Mouse (Mus musculus) MEL (cell line): Measurements from ENCODE around the gene Zic1. TPM values are rescaled to one million over a fixed set of nuclear protein-coding genes. Genes with fewer than 3 reads are reported as not detected.

ENCODE experiments used
- DNase-seq: peaks from one replicate; pipeline ENCODE4 v3.0.0; 2011; ENCODE audit warnings: low read depth, low spot score
- H3K27ac ChIP-seq: 2 replicates; pipeline ENCODE4 v1.5.1; 2012; ENCODE audit warnings: low read depth, mild to moderate bottlenecking, control low read depth, low read length, moderate library complexity; ENCODE audit not compliant: control insufficient read depth
- H3K27me3 ChIP-seq, 2 experiments: fragments of 150-350 bp in 1 of 2; sonication (generic) in 1 of 2; 2 replicates each; pipeline ENCODE4 v1.6.1; 2012; ENCODE audit warnings: low read length in 2 of 2, mild to moderate bottlenecking in 2 of 2, improper control_type of control experiment in 1 of 2, moderate library complexity in 1 of 2; ENCODE audit not compliant: insufficient read depth in 2 of 2, control insufficient read depth in 1 of 2
- H3K36me3 ChIP-seq, 2 experiments: 2 replicates each; pipeline ENCODE4 v1.6.1; 2012 to 2014; ENCODE audit warnings: low read length in 2 of 2, improper control_type of control experiment in 1 of 2, inconsistent platforms in 1 of 2, mild to moderate bottlenecking in 1 of 2; ENCODE audit not compliant: insufficient read depth in 2 of 2, control insufficient read depth in 1 of 2
- H3K4me1 ChIP-seq, 2 experiments: fragments of 150-350 bp in 1 of 2; sonication (generic) in 1 of 2; 2 replicates each; pipeline ENCODE4 v1.6.1; 2012; ENCODE audit warnings: low read length in 2 of 2, improper control_type of control experiment in 1 of 2, mild to moderate bottlenecking in 1 of 2; ENCODE audit not compliant: insufficient read depth in 2 of 2, control insufficient read depth in 1 of 2
- H3K4me3 ChIP-seq, 2 experiments: fragments of 150-350 bp in 1 of 2; sonication (generic) in 1 of 2; 2 replicates each; pipeline ENCODE4 v1.5.1; 2012; ENCODE audit warnings: low read depth in 2 of 2, low read length in 2 of 2, mild to moderate bottlenecking in 2 of 2, moderate library complexity in 2 of 2, control low read depth in 1 of 2, improper control_type of control experiment in 1 of 2; ENCODE audit not compliant: control insufficient read depth in 1 of 2, insufficient read depth in 1 of 2
- H3K79me2 ChIP-seq: 2 replicates; pipeline ENCODE4 v1.6.1; 2012; ENCODE audit warnings: mild to moderate bottlenecking, low read length, moderate library complexity; ENCODE audit not compliant: control insufficient read depth, poor library complexity, insufficient read depth
- H3K9ac ChIP-seq: 2 replicates; pipeline ENCODE4 v1.6.1; 2012; ENCODE audit warnings: low read depth, mild to moderate bottlenecking, control low read depth, low read length, moderate library complexity; ENCODE audit not compliant: control insufficient read depth, poor library complexity, severe bottlenecking
- H3K9me3 ChIP-seq: fragments of 150-350 bp; sonication (generic); replicated peaks from 2 replicates; pipeline ENCODE4 v1.6.1; 2012; ENCODE audit warnings: mild to moderate bottlenecking, low read length, improper control_type of control experiment, moderate library complexity; ENCODE audit not compliant: insufficient read depth
- BHLHE40 ChIP-seq: IDR thresholded peaks from 2 replicates; pipeline ENCODE4 v1.6.1; 2012; ENCODE audit warnings: low read depth, mild to moderate bottlenecking, inconsistent platforms, low read length, improper control_type of control experiment, borderline replicate concordance
- CHD1 ChIP-seq: IDR thresholded peaks from 2 replicates; pipeline ENCODE4 v1.6.1; 2012; ENCODE audit warnings: low read depth, mild to moderate bottlenecking, inconsistent platforms, low read length, improper control_type of control experiment
- E2F4 ChIP-seq: IDR thresholded peaks from 2 replicates; pipeline ENCODE4 v1.6.1; 2011; ENCODE audit warnings: low read depth, low read length, improper control_type of control experiment, borderline replicate concordance
- ELF1 ChIP-seq: IDR thresholded peaks from 2 replicates; pipeline ENCODE4 v1.6.1; 2014; ENCODE audit warnings: low read depth, mild to moderate bottlenecking, inconsistent platforms, low read length, improper control_type of control experiment, moderate library complexity
- ETS1 ChIP-seq: IDR thresholded peaks from 2 replicates; pipeline ENCODE4 v1.6.1; 2012; ENCODE audit warnings: low read depth, mild to moderate bottlenecking, inconsistent platforms, low read length, improper control_type of control experiment, moderate library complexity
- GABPA ChIP-seq: IDR thresholded peaks from 2 replicates; pipeline ENCODE4 v1.6.1; 2012; ENCODE audit warnings: low read depth, mild to moderate bottlenecking, inconsistent platforms, low read length, improper control_type of control experiment, moderate library complexity
- HCFC1 ChIP-seq: IDR thresholded peaks from 2 replicates; pipeline ENCODE4 v1.6.1; 2012; ENCODE audit warnings: low read depth, mild to moderate bottlenecking, inconsistent platforms, low read length, improper control_type of control experiment, moderate library complexity
- JUND ChIP-seq: IDR thresholded peaks from 2 replicates; pipeline ENCODE4 v1.6.1; 2011; ENCODE audit warnings: low read depth, mild to moderate bottlenecking, improper control_type of control experiment, low read length
- MEF2A ChIP-seq: IDR thresholded peaks from 2 replicates; pipeline ENCODE4 v1.6.1; 2014; ENCODE audit warnings: low read depth, mild to moderate bottlenecking, inconsistent platforms, low read length, improper control_type of control experiment; ENCODE audit not compliant: poor library complexity, insufficient replicate concordance, severe bottlenecking; ENCODE audit errors: extremely low read depth
- MXI1 ChIP-seq: IDR thresholded peaks from 2 replicates; pipeline ENCODE4 v1.6.1; 2011; ENCODE audit warnings: mild to moderate bottlenecking, low read depth, low read length, improper control_type of control experiment
- MYB ChIP-seq: IDR thresholded peaks from 2 replicates; pipeline ENCODE4 v1.6.1; 2011; ENCODE audit warnings: mild to moderate bottlenecking, low read depth, low read length, improper control_type of control experiment
- POLR2A ChIP-seq, 2 experiments: IDR thresholded peaks; 2 replicates each; pipeline ENCODE4 v1.6.1; 2011 to 2012; ENCODE audit warnings: low read length in 2 of 2, mild to moderate bottlenecking in 2 of 2, control low read depth in 1 of 2, improper control_type of control experiment in 1 of 2, low read depth in 1 of 2, moderate library complexity in 1 of 2; ENCODE audit not compliant: control insufficient read depth in 1 of 2, insufficient read depth in 1 of 2, poor library complexity in 1 of 2
- POLR2AphosphoS5 ChIP-seq: IDR thresholded peaks from 2 replicates; pipeline ENCODE4 v1.6.1; 2012; ENCODE audit warnings: low read depth, borderline replicate concordance, mild to moderate bottlenecking, inconsistent platforms, low read length, moderate library complexity, mixed read lengths
- RAD21 ChIP-seq: IDR thresholded peaks from 2 replicates; pipeline ENCODE4 v1.6.1; 2011; ENCODE audit warnings: mild to moderate bottlenecking, low read depth, low read length, improper control_type of control experiment
- RCOR1 ChIP-seq: IDR thresholded peaks from 2 replicates; pipeline ENCODE4 v1.6.1; 2012; ENCODE audit warnings: low read depth, mild to moderate bottlenecking, inconsistent platforms, low read length, improper control_type of control experiment
- TAL1 ChIP-seq: IDR thresholded peaks from 2 replicates; pipeline ENCODE4 v1.6.1; 2012; ENCODE audit warnings: mild to moderate bottlenecking, inconsistent platforms, low read length, moderate library complexity, mixed read lengths
- TCF12 ChIP-seq: IDR thresholded peaks from 2 replicates; pipeline ENCODE4 v1.6.1; 2014; ENCODE audit warnings: low read depth, mild to moderate bottlenecking, inconsistent platforms, low read length, improper control_type of control experiment, moderate library complexity
- UBTF ChIP-seq: IDR thresholded peaks from 2 replicates; pipeline ENCODE4 v1.6.1; 2012; ENCODE audit warnings: low read depth, mild to moderate bottlenecking, inconsistent platforms, low read length, improper control_type of control experiment, moderate library complexity, borderline replicate concordance; ENCODE audit not compliant: insufficient read depth
- USF2 ChIP-seq, 2 experiments: IDR thresholded peaks; 2 replicates each; pipeline ENCODE4 v1.6.1; 2011 to 2012; ENCODE audit warnings: improper control_type of control experiment in 2 of 2, low read length in 2 of 2, borderline replicate concordance in 1 of 2, inconsistent platforms in 1 of 2, low read depth in 1 of 2, mild to moderate bottlenecking in 1 of 2; ENCODE audit not compliant: insufficient read depth in 1 of 2
- ZC3H11A ChIP-seq: IDR thresholded peaks from 2 replicates; pipeline ENCODE4 v1.6.1; 2012; ENCODE audit warnings: low read depth, mild to moderate bottlenecking, inconsistent platforms, low read length, improper control_type of control experiment
- ZMIZ1 ChIP-seq: IDR thresholded peaks from 2 replicates; pipeline ENCODE4 v1.6.1; 2012; ENCODE audit warnings: low read depth, mild to moderate bottlenecking, inconsistent platforms, low read length, improper control_type of control experiment, moderate library complexity
- polyA plus RNA-seq, 2 experiments: library from polyadenylated mRNA; stranded (reverse) in 1 of 2; unstranded in 1 of 2; fragments of >175 nt in 1 of 2; fragments of >200 nt in 1 of 2; gene quantifications; 2 replicates each; pipeline versions ENCODE4 v1.2.1 to v1.2.4; 2012; ENCODE audit warnings: low replicate concordance in 2 of 2, low read depth in 1 of 2; ENCODE audit not compliant: insufficient read length in 2 of 2, insufficient read depth in 1 of 2, missing spikeins in 1 of 2
- total RNA-seq: library from RNA; depleted of rRNA; stranded (reverse); fragments of 300-350 nt; gene quantifications from 2 replicates; pipeline ENCODE4 v1.2.3, GENCODE M21; 2012

The Zic1 gene
- total and polyA plus RNA-seq, 3 experiments = not detected

DNA sequence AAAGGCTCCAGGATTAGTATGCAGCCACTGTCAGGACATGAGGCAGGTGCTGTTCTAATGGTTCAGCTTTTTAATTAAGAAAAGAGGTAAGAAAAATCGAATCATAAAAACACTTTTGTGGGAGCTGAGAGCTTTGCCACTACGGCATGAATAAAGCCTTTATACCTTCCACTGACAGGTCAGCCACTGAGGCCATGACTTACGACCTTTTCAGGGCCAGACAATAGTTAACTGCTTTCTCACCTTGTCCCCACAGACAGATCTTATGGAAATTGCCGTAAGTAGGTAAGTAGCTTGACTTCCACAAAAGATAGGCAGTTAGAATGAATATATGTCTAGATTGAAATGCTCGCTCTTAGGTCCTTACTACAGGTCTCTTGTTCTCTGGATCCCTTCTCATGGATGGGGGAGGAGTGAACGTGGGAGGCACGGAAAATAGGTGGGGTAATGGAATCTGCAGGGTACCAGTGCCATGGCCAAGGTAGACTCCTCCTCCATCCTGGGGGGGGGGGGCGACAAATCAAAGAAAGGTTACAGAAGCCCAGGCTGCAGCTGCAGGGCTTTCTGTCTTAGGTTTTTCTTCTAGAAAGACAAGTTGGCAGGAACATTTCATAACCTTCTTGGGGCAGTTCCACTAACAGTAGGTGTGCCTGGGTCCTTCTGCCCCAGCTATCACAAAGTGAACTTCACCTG is 27.9 kb upstream of the Zic1 start:
- Histone ChIP-seq H3K79me2 (no peaks in the 10 kb centered on the region), H3K9me3 (no peaks in the 10 kb centered on the region), H3K4me3 (no peak overlapping the region), H3K36me3 (no peaks in the 10 kb centered on the region), H3K27me3 (no peaks in the 10 kb centered on the region), H3K27ac (no peak overlapping the region), H3K4me1 (no peaks in the 10 kb centered on the region), H3K9ac (no peak overlapping the region)
- no peak for DNase-seq
- no peak for TF ChIP-seq ELF1
- no peak for TF ChIP-seq RAD21
- TF ChIP-seq MYB = no peak
- no peak for TF ChIP-seq ZC3H11A
- no peak for TF ChIP-seq HCFC1
- no peak for TF ChIP-seq TCF12
- TF ChIP-seq ETS1 = no peak
- TF ChIP-seq JUND = no peak
- TF ChIP-seq MXI1 = no peak
- no peak for TF ChIP-seq BHLHE40
- TF ChIP-seq E2F4 = no peak
- TF ChIP-seq TAL1 = no peak
- TF ChIP-seq RCOR1 = no peak

DNA sequence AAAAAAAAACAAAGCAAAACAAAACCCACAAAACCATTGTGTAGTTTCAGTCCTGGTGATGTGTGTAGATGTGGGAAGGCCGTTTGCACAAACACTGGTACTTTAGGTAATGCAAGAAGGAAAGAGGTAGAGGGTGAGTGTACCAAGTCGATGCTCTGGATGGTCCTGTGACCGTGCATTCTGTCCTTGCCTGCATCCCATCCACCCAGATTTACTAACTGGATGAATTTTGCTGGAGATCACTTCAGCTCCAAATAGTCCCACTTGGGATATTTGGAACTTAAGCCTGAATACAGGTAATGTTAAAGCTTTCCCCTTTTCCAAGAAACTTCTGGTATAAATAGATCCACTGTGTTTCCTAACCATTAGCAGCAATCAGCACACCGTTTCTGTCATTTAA is 22.6 kb upstream of the Zic1 start:
- Histone ChIP-seq H3K79me2 (no peaks in the 10 kb centered on the region), H3K27ac (no peak overlapping the region), H3K36me3 (no peaks in the 10 kb centered on the region), H3K4me3 (no peak overlapping the region), H3K27me3 (no peaks in the 10 kb centered on the region), H3K4me1 (no peaks in the 10 kb centered on the region), H3K9me3 (no peaks in the 10 kb centered on the region), H3K9ac (no peak overlapping the region)
- TF ChIP-seq TCF12 = no peak
- no peak for TF ChIP-seq GABPA
- TF ChIP-seq POLR2A (IDR thresholded peaks at IDR 0.05; ENCODE audit: control insufficient read depth in 1 of 2, insufficient read depth in 1 of 2, low read depth in 1 of 2, low read length in 2 of 2, poor library complexity in 1 of 2) = no peak
- no peak for TF ChIP-seq MEF2A
- TF ChIP-seq CHD1 = no peak
- TF ChIP-seq UBTF = no peak
- no peak for TF ChIP-seq ZMIZ1
- TF ChIP-seq POLR2AphosphoS5 = no peak
- no peak for TF ChIP-seq USF2 (IDR thresholded peaks at IDR 0.05; ENCODE audit: borderline replicate concordance in 1 of 2, insufficient read depth in 1 of 2, low read depth in 1 of 2, low read length in 2 of 2)
- DNase-seq = no peak
